Mouse (Mus musculus) lung, postnatal 0 days (tissue): ENCODE results near the gene Gemin5. TPM values are rescaled to one million over a fixed set of nuclear protein-coding genes. Genes with fewer than 3 reads are reported as not detected.

Experiments
- ATAC-seq: fragments of 200-750 bp; cut with Nextera tagmentation; 2 replicates; pipeline ENCODE4 v1.8.0; 2017; ENCODE audit warnings: moderate library complexity
- DNase-seq: peaks from one replicate; pipeline ENCODE4 v3.0.0-alpha.2; 2016; ENCODE audit warnings: low spot score
- H3K27ac ChIP-seq: fragments of 300-500 bp; sonication (generic); 2 replicates; pipeline ENCODE4 v1.5.1; 2014; ENCODE audit warnings: antibody characterized with exemption, mild to moderate bottlenecking, low read length, mixed read lengths
- H3K27me3 ChIP-seq: fragments of 300-500 bp; sonication (generic); replicated peaks from 2 replicates; pipeline ENCODE4 v1.6.1; 2014; ENCODE audit warnings: low read length, mixed read lengths; ENCODE audit not compliant: insufficient read depth
- H3K36me3 ChIP-seq: fragments of 300-500 bp; sonication (generic); 2 replicates; pipeline ENCODE4 v1.6.1; 2014; ENCODE audit warnings: low read length, mixed read lengths; ENCODE audit not compliant: insufficient read depth
- H3K4me1 ChIP-seq: fragments of 300-500 bp; sonication (generic); 2 replicates; pipeline ENCODE4 v1.6.1; 2014; ENCODE audit warnings: antibody characterized with exemption, low read depth, low read length, mixed read lengths; ENCODE audit not compliant: insufficient read depth
- H3K4me2 ChIP-seq: fragments of 300-500 bp; sonication (generic); replicated peaks from 2 replicates; pipeline ENCODE4 v1.6.1; 2014; ENCODE audit warnings: low read depth, mild to moderate bottlenecking, low read length, moderate library complexity, mixed read lengths
- H3K4me3 ChIP-seq: fragments of 300-500 bp; sonication (generic); 2 replicates; pipeline ENCODE4 v1.5.1; 2014; ENCODE audit warnings: low read depth, low read length
- H3K9ac ChIP-seq: fragments of 300-500 bp; sonication (generic); replicated peaks from 2 replicates; pipeline ENCODE4 v1.6.1; 2014; ENCODE audit warnings: low read depth, mild to moderate bottlenecking
- H3K9me3 ChIP-seq: fragments of 300-500 bp; sonication (generic); 2 replicates; pipeline ENCODE4 v1.6.1; 2016; ENCODE audit warnings: low read length, mixed read lengths
- CTCF ChIP-seq: IDR thresholded peaks from 2 replicates; pipeline ENCODE4 v1.5.1; 2016; ENCODE audit warnings: antibody characterized with exemption, mild to moderate bottlenecking
- EP300 ChIP-seq: IDR thresholded peaks from 2 replicates; pipeline ENCODE4 v1.6.1; 2016; ENCODE audit warnings: antibody characterized with exemption, mild to moderate bottlenecking, control low read depth
- WGBS: fragments of 180-500 bp; shearing (Covaris S2); extraction: QIAGEN DNeasy Blood & Tissue Kit; methylation state at CpG from one replicate; pipeline ENCODE4 v1.1.7; 2014; 5-methylcytosine and 5-hydroxymethylcytosine counted together
- polyA plus RNA-seq: library from polyadenylated mRNA; unstranded; fragments of >200 nt; fragmentation: Nextera tagmentation; extraction: Ambion mirVana; gene quantifications from 2 replicates; pipeline ENCODE4 v1.2.1, GENCODE M21; 2015

Gene Gemin5
- polyA plus RNA-seq, 1 experiment from 2014 or later = 4.3 TPM

DNA sequence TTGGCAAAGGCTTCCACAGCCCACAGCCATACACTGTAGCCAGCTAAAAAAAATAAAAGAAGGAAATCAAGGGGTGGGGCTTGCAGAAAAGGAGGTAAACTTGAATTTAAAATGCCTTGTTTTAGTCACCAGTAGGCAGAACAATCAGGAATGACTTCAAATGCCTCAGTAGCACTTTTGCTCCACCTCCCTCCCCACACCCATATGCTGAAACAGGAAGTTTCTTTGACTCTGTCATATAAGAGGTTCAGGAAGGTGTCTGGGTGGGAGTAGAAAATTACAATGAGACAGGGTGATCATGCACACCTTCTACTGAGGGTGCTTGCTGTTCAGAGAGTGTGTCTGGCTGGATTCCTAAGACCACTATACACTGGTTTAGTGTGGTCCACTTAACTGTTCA is 33.5 kb downstream of the Gemin5 start:
- Histone ChIP-seq H3K9me3 (no peaks in the 10 kb centered on the region), H3K4me3 (no peak overlapping the region), H3K36me3 (peaks cover 28% of the 10 kb centered on the region; the same call in 1 of the 2 replicates), H3K9ac (no peak overlapping the region), H3K4me2 (no peak overlapping the region), H3K27ac (no peak overlapping the region), H3K27me3 (no peaks in the 10 kb centered on the region), H3K4me1 (no peaks in the 10 kb centered on the region)
- TF ChIP-seq CTCF (no peak), EP300 (no peak)
- DNase-seq (no peak), ATAC-seq (no peak)

DNA sequence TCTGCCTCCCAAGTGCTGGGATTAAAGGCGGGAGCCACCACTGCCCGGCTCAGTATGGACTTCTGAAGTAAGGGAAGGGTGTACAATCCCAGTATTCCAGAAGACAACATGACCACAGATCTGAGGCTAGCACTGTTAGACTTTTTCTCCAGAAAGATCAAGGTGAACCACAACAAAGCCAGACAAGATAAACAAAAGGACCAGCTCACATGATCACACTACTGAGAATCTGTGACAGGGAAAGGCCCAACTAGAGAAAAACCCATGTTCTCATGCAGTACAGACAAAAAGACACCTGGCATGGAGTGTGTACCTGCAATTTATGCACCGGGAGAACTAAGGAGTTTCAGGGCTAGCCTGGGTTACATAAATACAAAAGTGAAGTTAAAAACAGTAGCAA is 36.3 kb downstream of the Gemin5 start:
- Histone ChIP-seq H3K9ac (no peak overlapping the region), H3K4me2 (no peak overlapping the region), H3K9me3 (no peaks in the 10 kb centered on the region), H3K36me3 (peaks cover 30% of the 10 kb centered on the region; the same call in 1 of the 2 replicates), H3K27me3 (no peaks in the 10 kb centered on the region), H3K27ac (no peak overlapping the region), H3K4me3 (no peak overlapping the region), H3K4me1 (no peaks in the 10 kb centered on the region)
- 95% methylated on average over 3 of the region's 3 CpGs for WGBS
- DNase-seq (no peak), ATAC-seq (no peak)
- TF ChIP-seq EP300 (no peak), CTCF (no peak)

DNA sequence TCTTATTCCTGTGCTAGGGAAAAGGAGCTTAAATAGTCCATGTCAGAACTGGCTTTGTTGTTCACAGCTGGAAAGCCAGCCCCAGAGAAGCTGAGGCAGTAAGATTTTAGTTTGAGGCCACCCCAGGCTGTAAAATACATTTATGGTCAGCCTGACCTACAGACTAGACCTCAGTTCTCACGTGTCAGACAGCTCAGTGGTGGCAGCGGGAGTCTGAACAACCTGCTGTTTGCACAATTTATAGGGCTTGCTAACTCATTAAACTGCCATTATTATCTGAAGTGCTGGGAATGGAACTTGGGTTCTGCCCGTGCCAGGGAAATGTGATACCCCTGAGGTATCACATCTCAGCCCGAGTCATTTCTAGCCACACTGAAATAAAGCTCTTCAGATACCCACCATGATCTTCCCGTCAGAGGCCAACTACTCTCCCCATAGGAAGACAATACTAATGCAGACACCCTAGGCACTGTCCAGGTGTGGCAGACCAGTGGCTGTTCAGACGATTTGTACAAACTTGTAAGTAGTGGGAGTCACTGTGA is 39.0 kb downstream of the Gemin5 start:
- Histone ChIP-seq H3K9me3 (no peaks in the 10 kb centered on the region), H3K9ac (no peak overlapping the region), H3K4me1 (no peaks in the 10 kb centered on the region), H3K36me3 (0 out of 2 replicates have a peak, but pooled peaks cover 26% of the 10 kb centered on the region), H3K4me3 (no peak overlapping the region), H3K4me2 (no peak overlapping the region), H3K27ac (no peak overlapping the region), H3K27me3 (no peaks in the 10 kb centered on the region)
- 85% methylated on average over 6 of the region's 6 CpGs for WGBS
- DNase-seq (no peak), ATAC-seq (no peak)
- TF ChIP-seq CTCF (no peak), EP300 (no peak)

- no peaks in the 10 kb centered on the region for H3K4me1 ChIP-seq
- no peaks in the 10 kb centered on the region for H3K9me3 ChIP-seq
- H3K27ac ChIP-seq = no peak overlapping the region
- no peak overlapping the region for H3K9ac ChIP-seq
- TF ChIP-seq EP300 (no peak), CTCF (no peak)
- DNase-seq = no peak
- H3K4me3 ChIP-seq = no peak overlapping the region
- H3K4me2 ChIP-seq = no peak overlapping the region
- 0 out of 2 replicates have a peak, but pooled peaks cover 26% of the 10 kb centered on the region for H3K36me3 ChIP-seq
- H3K27me3 ChIP-seq = no peaks in the 10 kb centered on the region
- 60% methylated on average over 2 of the region's 2 CpGs for WGBS
- no peak for ATAC-seq
Measured at GRCm38 (mm10) chr11:58127544-58127943, 40.8 kb downstream of the Gemin5 start.

DNA sequence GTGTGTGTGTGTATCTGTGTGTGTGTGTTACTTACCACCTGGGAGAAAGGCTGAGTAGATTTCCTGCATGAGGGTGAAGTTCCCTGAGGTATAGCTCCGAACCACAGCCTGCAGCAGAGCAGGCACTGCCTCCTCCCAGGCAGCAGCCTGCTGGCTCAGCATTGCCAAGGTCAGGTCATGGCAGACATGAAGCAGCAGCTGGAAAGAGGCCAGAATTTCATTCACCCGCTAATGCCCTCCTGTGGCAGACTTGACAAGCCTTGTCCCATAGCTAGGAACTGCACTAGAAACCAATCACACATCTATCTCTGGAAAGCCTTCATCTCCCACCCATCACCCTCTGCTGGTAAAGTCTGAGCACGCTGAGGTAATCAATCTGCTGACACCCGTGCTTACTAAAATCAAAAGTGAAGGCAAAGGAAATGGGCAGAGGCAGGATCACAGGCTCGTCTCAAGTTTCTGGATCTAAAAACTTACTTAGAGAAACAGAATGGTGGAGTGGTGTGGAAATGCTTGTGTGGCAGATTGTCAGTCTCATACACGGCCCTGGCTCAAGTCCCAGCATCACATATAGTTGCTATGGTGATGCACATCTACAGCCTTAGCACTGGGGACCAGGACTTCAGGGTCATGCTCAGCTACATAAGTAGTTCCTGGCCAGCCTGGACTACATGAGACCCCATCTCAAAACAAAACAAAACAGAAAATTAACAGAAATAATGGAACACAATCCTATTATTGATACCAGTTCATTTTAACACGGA is 41.8 kb downstream of the Gemin5 start:
- no peaks in the 10 kb centered on the region for H3K4me1 ChIP-seq
- ATAC-seq = peak; percentile 11; the same call in 1 of the 2 replicates
- TF ChIP-seq CTCF = peak; percentile 32
- TF ChIP-seq EP300 = no peak
- H3K36me3 ChIP-seq = peaks cover 33% of the 10 kb centered on the region; the same call in 1 of the 2 replicates
- WGBS = 56% methylated on average over 7 of the region's 7 CpGs
- DNase-seq = peak; percentile 32
- no peak overlapping the region for H3K9ac ChIP-seq
- H3K27me3 ChIP-seq = no peaks in the 10 kb centered on the region
- no peak overlapping the region for H3K4me3 ChIP-seq
- no peak overlapping the region for H3K27ac ChIP-seq
- no peak overlapping the region for H3K4me2 ChIP-seq
- no peaks in the 10 kb centered on the region for H3K9me3 ChIP-seq

DNA sequence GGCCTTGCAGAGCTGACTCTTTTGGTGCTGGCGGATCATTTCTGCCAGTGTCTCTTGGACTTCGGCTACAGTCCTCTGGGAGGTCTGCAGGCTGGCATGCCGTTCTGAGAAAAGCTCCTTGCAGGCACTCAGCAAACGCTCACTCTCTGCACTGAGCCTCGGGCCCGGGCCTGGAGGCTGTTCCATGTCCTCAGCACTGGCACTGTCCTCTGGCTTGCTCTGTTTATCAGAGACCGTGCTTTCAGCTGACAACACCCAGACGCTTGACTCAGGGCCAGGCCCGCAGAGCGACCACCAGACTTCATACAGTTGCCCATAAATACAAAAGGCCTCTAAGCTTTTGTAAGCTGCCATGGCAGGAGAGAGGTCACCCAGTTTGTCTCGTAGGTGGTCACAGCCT is 43.3 kb downstream of the Gemin5 start:
- H3K27ac ChIP-seq = no peak overlapping the region
- no peak overlapping the region for H3K4me3 ChIP-seq
- TF ChIP-seq CTCF (no peak), EP300 (no peak)
- no peaks in the 10 kb centered on the region for H3K4me1 ChIP-seq
- no peak overlapping the region for H3K9ac ChIP-seq
- no peaks in the 10 kb centered on the region for H3K9me3 ChIP-seq
- ATAC-seq (no peak), DNase-seq (no peak)
- 71% methylated on average over 11 of the region's 11 CpGs for WGBS
- H3K36me3 ChIP-seq = peaks cover 33% of the 10 kb centered on the region
- no peaks in the 10 kb centered on the region for H3K27me3 ChIP-seq
- no peak overlapping the region for H3K4me2 ChIP-seq
